Mouse (Mus musculus): ENCODE results near the gene Tmem179. TPM values are rescaled to one million over a fixed set of nuclear protein-coding genes. Genes with fewer than 3 reads are reported as not detected.

Tmem179 gene
- polyA plus RNA-seq, 1 experiment, result 0.62 TPM

GRCm38 (mm10) chr12:112498683-112499082 lies 17.9 kb downstream of the Tmem179 start:
- 29% methylated on average over 11 of the region's 11 CpGs for WGBS
- H3K27ac ChIP-seq (ENCODE audit: control insufficient read depth, insufficient read depth, low read depth, low read length, poor library complexity), result no peak overlapping the region
- H3K4me3 ChIP-seq (replicated peaks; ENCODE audit: control insufficient read depth, low read depth, low read length), result no peak overlapping the region
- TF ChIP-seq POLR2A (IDR thresholded peaks at IDR 0.05; ENCODE audit: borderline replicate concordance, control insufficient read depth, low read depth, low read length) (no peak), CTCF (IDR thresholded peaks at IDR 0.05; ENCODE audit: control insufficient read depth, insufficient read depth, low read length) (peak; percentile 39)
- no peaks in the 10 kb centered on the region for H3K4me1 ChIP-seq (ENCODE audit: control insufficient read depth, insufficient read depth, low read length)

GRCm38 (mm10) chr12:112497731-112498130 lies 18.8 kb downstream of the Tmem179 start:
- no peak overlapping the region for H3K27ac ChIP-seq (ENCODE audit: control insufficient read depth, insufficient read depth, low read depth, low read length, poor library complexity)
- no peaks in the 10 kb centered on the region for H3K4me1 ChIP-seq (ENCODE audit: control insufficient read depth, insufficient read depth, low read length)
- no peak overlapping the region for H3K4me3 ChIP-seq (replicated peaks; ENCODE audit: control insufficient read depth, low read depth, low read length)
- WGBS, result 65% methylated on average over 8 of the region's 8 CpGs
- TF ChIP-seq POLR2A (IDR thresholded peaks at IDR 0.05; ENCODE audit: borderline replicate concordance, control insufficient read depth, low read depth, low read length), result no peak
- TF ChIP-seq CTCF (IDR thresholded peaks at IDR 0.05; ENCODE audit: control insufficient read depth, insufficient read depth, low read length), result no peak

- TF ChIP-seq POLR2A (IDR thresholded peaks at IDR 0.05; ENCODE audit: borderline replicate concordance, control insufficient read depth, low read depth, low read length) (no peak), CTCF (IDR thresholded peaks at IDR 0.05; ENCODE audit: control insufficient read depth, insufficient read depth, low read length) (no peak)
- H3K4me3 ChIP-seq (replicated peaks; ENCODE audit: control insufficient read depth, low read depth, low read length), result no peak overlapping the region
- 66% methylated on average over 5 of the region's 5 CpGs for WGBS
- H3K27ac ChIP-seq (ENCODE audit: control insufficient read depth, insufficient read depth, low read depth, low read length, poor library complexity), result no peak overlapping the region
- no peaks in the 10 kb centered on the region for H3K4me1 ChIP-seq (ENCODE audit: control insufficient read depth, insufficient read depth, low read length)
These were observed 20.4 kb downstream of the Tmem179 start for GRCm38 (mm10) chr12:112496136-112496535.

- TF ChIP-seq CTCF (IDR thresholded peaks at IDR 0.05; ENCODE audit: control insufficient read depth, insufficient read depth, low read length), result no peak
- no peak for TF ChIP-seq POLR2A (IDR thresholded peaks at IDR 0.05; ENCODE audit: borderline replicate concordance, control insufficient read depth, low read depth, low read length)
- 55% methylated on average over 3 of the region's 3 CpGs for WGBS
- no peak overlapping the region for H3K27ac ChIP-seq (ENCODE audit: control insufficient read depth, insufficient read depth, low read depth, low read length, poor library complexity)
- no peak overlapping the region for H3K4me3 ChIP-seq (replicated peaks; ENCODE audit: control insufficient read depth, low read depth, low read length)
- H3K4me1 ChIP-seq (ENCODE audit: control insufficient read depth, insufficient read depth, low read length), result no peaks in the 10 kb centered on the region
These were observed 26.1 kb downstream of the Tmem179 start for GRCm38 (mm10) chr12:112490444-112490939.

GRCm38 (mm10) chr12:112489535-112489934 lies 27.0 kb downstream of the Tmem179 start:
- Histone ChIP-seq H3K27ac (ENCODE audit: control insufficient read depth, insufficient read depth, low read depth, low read length, poor library complexity) (no peak overlapping the region), H3K4me1 (ENCODE audit: control insufficient read depth, insufficient read depth, low read length) (no peaks in the 10 kb centered on the region), H3K4me3 (replicated peaks; ENCODE audit: control insufficient read depth, low read depth, low read length) (no peak overlapping the region)
- WGBS, result 80% methylated on average over 9 of the region's 9 CpGs
- TF ChIP-seq CTCF (IDR thresholded peaks at IDR 0.05; ENCODE audit: control insufficient read depth, insufficient read depth, low read length) (no peak), POLR2A (IDR thresholded peaks at IDR 0.05; ENCODE audit: borderline replicate concordance, control insufficient read depth, low read depth, low read length) (no peak)

DNA sequence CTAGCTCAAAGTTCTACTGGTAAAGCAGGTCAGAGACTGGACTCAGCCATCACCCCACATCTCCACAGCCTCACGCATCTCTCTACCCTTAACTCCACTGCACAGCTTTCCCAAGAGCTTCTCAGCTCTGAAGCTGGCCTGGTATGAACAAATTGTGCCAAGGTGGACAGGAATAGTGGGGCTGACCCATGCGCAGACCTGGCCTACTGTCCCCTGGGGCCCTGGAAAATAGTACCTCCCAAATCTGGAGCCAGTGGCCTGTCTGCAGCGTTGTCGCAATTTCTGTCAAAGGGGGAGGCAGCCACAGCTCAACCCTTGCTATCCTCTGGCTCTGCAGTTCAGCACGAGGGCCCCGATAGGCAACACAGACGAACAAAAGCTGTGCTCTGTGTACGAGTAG lies 27.4 kb downstream of the Tmem179 start, which contains the start of gene A530016L24Rik:
Gene A530016L24Rik (plus strand): TSS at position 315 of the 400 bp plus-strand sequence.
- TF ChIP-seq POLR2A (IDR thresholded peaks at IDR 0.05; ENCODE audit: borderline replicate concordance, control insufficient read depth, low read depth, low read length), result no peak
- no peak for TF ChIP-seq CTCF (IDR thresholded peaks at IDR 0.05; ENCODE audit: control insufficient read depth, insufficient read depth, low read length)
- Histone ChIP-seq H3K27ac (ENCODE audit: control insufficient read depth, insufficient read depth, low read depth, low read length, poor library complexity) (no peak within 1 kb of the TSS), H3K4me1 (ENCODE audit: control insufficient read depth, insufficient read depth, low read length) (no peaks in the 10 kb centered on the region), H3K4me3 (replicated peaks; ENCODE audit: control insufficient read depth, low read depth, low read length) (no peak within 1 kb of the TSS)
- 79% methylated on average over 8 of the region's 8 CpGs for WGBS

GRCm38 (mm10) chr12:112473777-112474176 lies 42.8 kb downstream of the Tmem179 start:
- H3K4me3 ChIP-seq (replicated peaks; ENCODE audit: control insufficient read depth, low read depth, low read length), result no peak overlapping the region
- H3K4me1 ChIP-seq (ENCODE audit: control insufficient read depth, insufficient read depth, low read length), result no peaks in the 10 kb centered on the region
- 31% methylated on average over 9 of the region's 9 CpGs for WGBS
- TF ChIP-seq POLR2A (IDR thresholded peaks at IDR 0.05; ENCODE audit: borderline replicate concordance, control insufficient read depth, low read depth, low read length), result no peak
- peak; percentile 96 for TF ChIP-seq CTCF (IDR thresholded peaks at IDR 0.05; ENCODE audit: control insufficient read depth, insufficient read depth, low read length)
- no peak overlapping the region for H3K27ac ChIP-seq (ENCODE audit: control insufficient read depth, insufficient read depth, low read depth, low read length, poor library complexity)

DNA sequence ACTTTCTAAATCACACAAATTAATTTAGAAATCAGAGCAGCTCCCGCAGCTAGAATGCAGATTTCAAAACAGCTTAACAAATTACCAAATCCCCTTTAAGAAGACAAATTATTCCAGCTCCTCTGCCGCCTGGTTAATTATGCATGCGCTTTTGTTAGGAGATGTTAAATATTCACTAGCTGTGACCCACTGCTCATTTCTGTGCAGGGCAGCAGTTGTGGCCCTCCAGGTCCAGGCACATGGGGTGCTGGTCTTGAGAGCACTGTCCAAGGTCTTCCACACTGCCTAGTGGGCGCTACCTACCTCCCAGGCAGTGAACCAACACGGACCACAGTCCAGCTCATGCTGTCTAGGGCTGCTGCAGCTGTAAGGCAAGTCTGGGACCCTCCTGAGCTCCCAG lies 46.3 kb downstream of the Tmem179 start:
- Histone ChIP-seq H3K4me1 (ENCODE audit: control insufficient read depth, insufficient read depth, low read length) (no peaks in the 10 kb centered on the region; the same call in 1 of the 2 replicates), H3K4me3 (replicated peaks; ENCODE audit: control insufficient read depth, low read depth, low read length) (no peak overlapping the region), H3K27ac (ENCODE audit: control insufficient read depth, insufficient read depth, low read depth, low read length, poor library complexity) (no peak overlapping the region)
- TF ChIP-seq CTCF (IDR thresholded peaks at IDR 0.05; ENCODE audit: control insufficient read depth, insufficient read depth, low read length), result no peak
- no peak for TF ChIP-seq POLR2A (IDR thresholded peaks at IDR 0.05; ENCODE audit: borderline replicate concordance, control insufficient read depth, low read depth, low read length)
- 86% methylated on average over 5 of the region's 5 CpGs for WGBS

- Histone ChIP-seq H3K27ac (ENCODE audit: control insufficient read depth, insufficient read depth, low read depth, low read length, poor library complexity) (no peak overlapping the region), H3K4me3 (replicated peaks; ENCODE audit: control insufficient read depth, low read depth, low read length) (no peak overlapping the region), H3K4me1 (ENCODE audit: control insufficient read depth, insufficient read depth, low read length) (no peaks in the 10 kb centered on the region; the same call in 1 of the 2 replicates)
- no peak for TF ChIP-seq CTCF (IDR thresholded peaks at IDR 0.05; ENCODE audit: control insufficient read depth, insufficient read depth, low read length)
- TF ChIP-seq POLR2A (IDR thresholded peaks at IDR 0.05; ENCODE audit: borderline replicate concordance, control insufficient read depth, low read depth, low read length), result no peak
- 71% methylated on average over 7 of the region's 7 CpGs for WGBS
These were observed 47.2 kb downstream of the Tmem179 start for GRCm38 (mm10) chr12:112469393-112469792.
